ENCODE assay signal across 13 mouse cellular contexts in the genomic region with DNA sequence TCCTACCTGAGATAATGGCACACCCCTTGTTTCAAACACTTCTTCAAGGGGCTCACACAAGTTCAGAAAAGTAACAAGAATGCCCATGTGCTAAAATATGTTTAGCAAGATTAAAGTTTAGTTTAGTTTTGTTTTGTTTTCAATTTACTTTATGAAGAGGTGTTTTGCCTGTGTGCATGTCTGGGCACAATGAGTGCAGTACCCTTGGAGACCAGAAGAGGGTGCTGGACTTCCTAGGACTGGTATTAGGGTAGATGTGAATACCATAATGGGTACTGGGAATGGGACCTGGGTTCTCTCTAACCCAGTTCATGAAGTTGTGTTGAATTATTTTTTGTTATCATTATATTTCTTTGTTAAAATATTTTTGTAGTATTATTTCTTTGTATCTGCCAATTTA. TPM values are rescaled to one million over a fixed set of nuclear protein-coding genes. Genes with fewer than 3 reads are reported as not detected.
A peak's percentile ranks its signal among the peaks of the same experiment; 100 is the strongest.
DNase-seq lines count a peak whose midpoint lies in the region; ATAC-seq and TF ChIP-seq lines count a peak whose summit lies in the region.
"Had no signal": no experiment of that assay in that cellular context is flagged by ENCODE, and none has a peak within 500 bp of the region (broad histone marks: within the 10 kb centered on the region; RNA-seq: fewer than 3 reads in every experiment).

No protein-coding gene starts in this region.

- no peak overlapping the region for H3K27ac ChIP-seq in liver, embryonic 14.5 days
- no peak overlapping the region for H3K27ac ChIP-seq in liver, embryonic 11.5 days (ENCODE audit: low read depth, low read length)
- no peak overlapping the region for H3K27ac ChIP-seq in midbrain, embryonic 15.5 days
- no peak overlapping the region for H3K27ac ChIP-seq in hindbrain, embryonic 11.5 days (ENCODE audit: low read depth, low read length)
- H3K27ac ChIP-seq: embryonic facial prominence, embryonic 12.5 days had no signal

- H3K27me3 ChIP-seq in liver, embryonic 14.5 days (ENCODE audit: control insufficient read depth, insufficient read depth, low read length) = no peaks in the 10 kb centered on the region
- H3K27me3 ChIP-seq in liver, embryonic 11.5 days (replicated peaks; ENCODE audit: control insufficient read depth, insufficient read depth, low read length) = no peaks in the 10 kb centered on the region
- no peaks in the 10 kb centered on the region for H3K27me3 ChIP-seq in midbrain, embryonic 15.5 days (replicated peaks)
- H3K27me3 ChIP-seq in hindbrain, embryonic 11.5 days (ENCODE audit: control insufficient read depth, insufficient read depth, low read length) = no peaks in the 10 kb centered on the region
- H3K27me3 ChIP-seq: embryonic facial prominence, embryonic 12.5 days; megakaryocyte, embryonic 14.5 days had no signal

- DNase-seq in CD4-positive, CD25-positive, alpha-beta regulatory T cell, adult 2 months (ENCODE audit: low read depth, low spot score) = peak; percentile 51
- DNase-seq in liver, embryonic 14.5 days (ENCODE audit: low read depth in 3 of 3, low spot score in 3 of 3) = no peak
- no peak for DNase-seq in liver, embryonic 11.5 days (ENCODE audit: low spot score)
- DNase-seq in c-Kit-positive CD71-positive TER-119-negative erythroid progenitor cells, embryonic 14.5 days (ENCODE audit: low read depth) = peak; percentile 1
- peak; percentile 40 for DNase-seq in thymus, postnatal 25 days
- DNase-seq in hindbrain, embryonic 11.5 days (ENCODE audit: low spot score) = no peak
- DNase-seq: cerebellum, adult 9-11 months; heart, postnatal 4 days had no signal

- H3K4me3 ChIP-seq in liver, embryonic 14.5 days (ENCODE audit: insufficient read depth in 1 of 2, low read depth in 2 of 2, low read length in 2 of 2) = no peak overlapping the region
- H3K4me3 ChIP-seq in liver, embryonic 11.5 days (ENCODE audit: low read depth, low read length) = no peak overlapping the region
- H3K4me3 ChIP-seq in midbrain, embryonic 15.5 days = no peak overlapping the region
- H3K4me3 ChIP-seq in hindbrain, embryonic 11.5 days (ENCODE audit: low read depth, low read length) = no peak overlapping the region
- H3K4me3 ChIP-seq: embryonic facial prominence, embryonic 12.5 days; megakaryocyte, embryonic 14.5 days had no signal

- no peaks in the 10 kb centered on the region for H3K36me3 ChIP-seq in liver, embryonic 14.5 days (replicated peaks; ENCODE audit: control insufficient read depth, insufficient read depth, low read depth)
- H3K36me3 ChIP-seq in liver, embryonic 11.5 days (ENCODE audit: control insufficient read depth, insufficient read depth, low read length) = no peaks in the 10 kb centered on the region
- H3K36me3 ChIP-seq in midbrain, embryonic 15.5 days (replicated peaks) = no peaks in the 10 kb centered on the region
- no peaks in the 10 kb centered on the region for H3K36me3 ChIP-seq in hindbrain, embryonic 11.5 days (ENCODE audit: control insufficient read depth, insufficient read depth, low read length)
- H3K36me3 ChIP-seq: embryonic facial prominence, embryonic 12.5 days had no signal

- ATAC-seq in CD4-positive, CD25-positive, alpha-beta regulatory T cell, adult 4 months = no peak
- ATAC-seq in liver, embryonic 14.5 days (ENCODE audit: insufficient read depth) = no peak
- no peak for ATAC-seq in liver, embryonic 11.5 days (replicated peaks; ENCODE audit: low FRiP score)
- ATAC-seq in midbrain, embryonic 15.5 days (replicated peaks) = no peak
- no peak for ATAC-seq in hindbrain, embryonic 11.5 days (ENCODE audit: low FRiP score)
- ATAC-seq: forebrain, embryonic 14.5 days had no signal

- no peaks in the 10 kb centered on the region for H3K9me3 ChIP-seq in liver, embryonic 14.5 days (ENCODE audit: control insufficient read depth, low read length)
- no peaks in the 10 kb centered on the region for H3K9me3 ChIP-seq in liver, embryonic 11.5 days (ENCODE audit: control insufficient read depth, low read length)
- H3K9me3 ChIP-seq in midbrain, embryonic 15.5 days = no peaks in the 10 kb centered on the region
- H3K9me3 ChIP-seq in hindbrain, embryonic 11.5 days (ENCODE audit: control insufficient read depth, low read length) = no peaks in the 10 kb centered on the region
- H3K9me3 ChIP-seq: embryonic facial prominence, embryonic 12.5 days had no signal

- TF ChIP-seq CTCF in liver, embryonic 14.5 days (IDR thresholded peaks at IDR 0.05; ENCODE audit: low read depth) = peak; percentile 56

- H3K4me2 ChIP-seq in liver, embryonic 14.5 days (ENCODE audit: low read depth) = no peak overlapping the region
- H3K4me2 ChIP-seq in liver, embryonic 11.5 days = no peak overlapping the region
- no peak overlapping the region for H3K4me2 ChIP-seq in midbrain, embryonic 15.5 days
- no peak overlapping the region for H3K4me2 ChIP-seq in hindbrain, embryonic 11.5 days (replicated peaks; ENCODE audit: low read depth, low read length)
- H3K4me2 ChIP-seq: embryonic facial prominence, embryonic 12.5 days had no signal

- no peaks in the 10 kb centered on the region for H3K4me1 ChIP-seq in liver, embryonic 14.5 days (replicated peaks; ENCODE audit: control insufficient read depth in 2 of 2, insufficient read depth in 2 of 2, low read length in 1 of 2)
- H3K4me1 ChIP-seq in liver, embryonic 11.5 days (replicated peaks; ENCODE audit: control insufficient read depth, insufficient read depth, low read length) = no peaks in the 10 kb centered on the region
- no peaks in the 10 kb centered on the region for H3K4me1 ChIP-seq in midbrain, embryonic 15.5 days
- H3K4me1 ChIP-seq in hindbrain, embryonic 11.5 days (replicated peaks; ENCODE audit: control insufficient read depth, insufficient read depth, low read length) = no peaks in the 10 kb centered on the region
- H3K4me1 ChIP-seq: megakaryocyte, embryonic 14.5 days had no signal

- no peak for TF ChIP-seq EP300 in liver, embryonic 14.5 days (IDR thresholded peaks at IDR 0.05; ENCODE audit: low read depth)

- no peak overlapping the region for H3K9ac ChIP-seq in liver, embryonic 14.5 days (replicated peaks)
- H3K9ac ChIP-seq in liver, embryonic 11.5 days (ENCODE audit: low read depth, low read length) = no peak overlapping the region
- H3K9ac ChIP-seq in midbrain, embryonic 15.5 days = no peak overlapping the region
- H3K9ac ChIP-seq in hindbrain, embryonic 11.5 days (ENCODE audit: low read depth, low read length) = no peak overlapping the region
- H3K9ac ChIP-seq: embryonic facial prominence, embryonic 12.5 days had no signal

RNA-seq across cellular contexts. Expression of a gene that starts 38.0 kb away (rescaled TPM):
- polyA plus RNA-seq in CD4-positive, CD25-positive, alpha-beta regulatory T cell, adult 4 months (2017; shearing (Covaris generic)) = not detected
- 0.10 and 0.13 TPM in 2 replicates for polyA plus RNA-seq in liver, embryonic 14.5 days (2012; rRNA removed)
- polyA plus RNA-seq in liver, embryonic 14.5 days (2014; fragmentation: Nextera tagmentation; extraction: Ambion mirVana) = 0.13 and 0.16 TPM in 2 replicates
- 6.9 and 10.2 TPM in 2 replicates for polyA plus RNA-seq in liver, embryonic 11.5 days (2014; fragmentation: Nextera tagmentation; extraction: Ambion mirVana)
- polyA plus RNA-seq in midbrain, embryonic 15.5 days (2015; fragmentation: Nextera tagmentation; extraction: Ambion mirVana) = 7.0 and 7.4 TPM in 2 replicates
- polyA plus RNA-seq in hindbrain, embryonic 11.5 days (2014; fragmentation: Nextera tagmentation; extraction: Ambion mirVana) = 3.0 and 4.0 TPM in 2 replicates

Comparison
In these comparisons a context has a peak if more than half of its experiments do, and no peak if none do; other contexts are left out.
1. DNase-seq: peak in CD4-positive, CD25-positive, alpha-beta regulatory T cell, adult 2 months (single experiment), c-Kit-positive CD71-positive TER-119-negative erythroid progenitor cells, embryonic 14.5 days (single experiment) and thymus, postnatal 25 days (single experiment); none in liver, embryonic 14.5 days (0 of 3), liver, embryonic 11.5 days (single experiment) and hindbrain, embryonic 11.5 days (single experiment).